Comparison of ENCODE assay signal across 25 mouse cellular contexts in the genomic region with DNA sequence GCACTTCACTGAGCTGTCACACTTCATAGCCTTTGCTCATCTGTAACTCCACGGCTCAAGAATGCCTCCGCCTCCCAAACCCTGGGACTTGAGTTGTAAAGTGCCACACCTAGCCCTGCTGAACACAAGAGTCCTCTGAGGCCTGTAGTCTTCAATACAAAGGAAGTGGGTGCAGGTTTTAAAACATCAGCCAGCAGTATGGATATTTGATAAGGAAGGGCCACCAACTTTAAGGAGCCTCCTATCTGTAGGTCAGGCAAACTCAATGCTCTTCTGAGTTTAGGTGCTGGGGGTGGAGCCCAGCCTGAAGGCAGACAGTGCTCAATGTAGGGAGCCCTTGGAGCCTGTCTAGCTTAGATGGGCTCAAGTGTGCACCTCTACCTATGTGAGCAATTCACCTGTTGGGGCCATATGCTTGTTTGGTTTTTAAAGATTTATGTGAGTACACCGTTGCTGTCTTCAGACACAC. TPM values are rescaled to one million over a fixed set of nuclear protein-coding genes. Genes with fewer than 3 reads are reported as not detected.
A peak's percentile ranks its signal among the peaks of the same experiment; 100 is the strongest.
DNase-seq lines count a peak whose midpoint lies in the region; ATAC-seq and TF ChIP-seq lines count a peak whose summit lies in the region.
"Had no signal": no experiment of that assay in that cellular context is flagged by ENCODE, and none has a peak within 500 bp of the region (broad histone marks: within the 10 kb centered on the region; RNA-seq: fewer than 3 reads in every experiment).

No protein-coding gene starts in this region.

- no peak overlapping the region for H3K9ac ChIP-seq in heart, adult 2 months (ENCODE audit: low read depth, low read length)
- no peak overlapping the region for H3K9ac ChIP-seq in liver, embryonic 13.5 days
- H3K9ac ChIP-seq in intestine, postnatal 0 days (ENCODE audit: low read depth, low read length) = no peak overlapping the region
- H3K9ac ChIP-seq: embryonic facial prominence, embryonic 13.5 days; limb, embryonic 13.5 days; midbrain, embryonic 13.5 days had no signal

- intact Hi-C loops in heart, adult 2 months (cut with DNase I) = no loop called here

- no peak overlapping the region for H3K27ac ChIP-seq in heart, adult 2 months
- H3K27ac ChIP-seq in liver, embryonic 13.5 days = peak overlapping the region; percentile 30; the same call in 1 of the 2 replicates
- H3K27ac ChIP-seq in intestine, postnatal 0 days (ENCODE audit: low read depth, low read length) = peak overlapping the region; percentile 28; the same call in 1 of the 2 replicates
- H3K27ac ChIP-seq in heart, embryonic 10.5 days = no peak overlapping the region
- H3K27ac ChIP-seq: embryonic facial prominence, embryonic 13.5 days; forebrain, embryonic 10.5 days; gastrocnemius, adult 2 months; hindbrain, postnatal 0 days; limb, embryonic 13.5 days; macrophage; midbrain, embryonic 13.5 days had no signal

- TF ChIP-seq POLR2A in heart, adult 2 months (IDR thresholded peaks at IDR 0.05; ENCODE audit: insufficient read depth, low read depth, low read length) = no peak

- H3K4me1 ChIP-seq in heart, adult 2 months (ENCODE audit: control insufficient read depth, insufficient read depth, low read length) = peaks cover 12% of the 10 kb centered on the region
- peaks cover 66% of the 10 kb centered on the region for H3K4me1 ChIP-seq in liver, embryonic 13.5 days (replicated peaks)
- peaks cover 10% of the 10 kb centered on the region; the same call in 1 of the 2 replicates for H3K4me1 ChIP-seq in intestine, postnatal 0 days (replicated peaks; ENCODE audit: control insufficient read depth, insufficient read depth, low read length)
- H3K4me1 ChIP-seq in heart, embryonic 10.5 days = peaks cover 49% of the 10 kb centered on the region

- peak; percentile 83 for DNase-seq in heart, adult 11 months
- DNase-seq in heart, adult 2 months = no peak
- DNase-seq in liver, embryonic 13.5 days = no peak
- DNase-seq in liver = no peak
- no peak for DNase-seq in thymus, postnatal 36 days
- DNase-seq in heart, embryonic 10.5 days (ENCODE audit: low spot score) = no peak
- DNase-seq: adrenal gland, postnatal 10 days; cerebellum, adult 8-10 months; embryo, embryonic 11 days; gastrocnemius, adult 2 months; gastrocnemius, postnatal 36 days; heart, postnatal 14 days; kidney, adult 11 months; kidney, postnatal 14 days; layer of hippocampus, adult 9-11 months; lung, adult 18-20 months had no signal

- H3K27me3 ChIP-seq in heart, adult 2 months (ENCODE audit: control insufficient read depth, insufficient read depth, low read length) = no peaks in the 10 kb centered on the region
- H3K27me3 ChIP-seq in liver, embryonic 13.5 days = no peaks in the 10 kb centered on the region
- H3K27me3 ChIP-seq in intestine, postnatal 0 days (replicated peaks; ENCODE audit: control insufficient read depth, insufficient read depth, low read length) = no peaks in the 10 kb centered on the region
- H3K27me3 ChIP-seq in heart, embryonic 10.5 days (ENCODE audit: insufficient read depth, poor library complexity, severe bottlenecking) = no peaks in the 10 kb centered on the region
- H3K27me3 ChIP-seq: embryonic facial prominence, embryonic 13.5 days; limb, embryonic 13.5 days; midbrain, embryonic 13.5 days had no signal

- no peak overlapping the region for H3K4me3 ChIP-seq in heart, adult 2 months
- H3K4me3 ChIP-seq in liver, embryonic 13.5 days (replicated peaks) = no peak overlapping the region
- no peak overlapping the region for H3K4me3 ChIP-seq in intestine, postnatal 0 days (ENCODE audit: low read depth, low read length)
- no peak overlapping the region for H3K4me3 ChIP-seq in heart, embryonic 10.5 days
- H3K4me3 ChIP-seq: embryonic facial prominence, embryonic 13.5 days; forebrain, embryonic 10.5 days; gastrocnemius, adult 2 months; limb, embryonic 13.5 days; midbrain, embryonic 13.5 days had no signal

- WGBS in heart, adult 2 months = 85% methylated on average over 3 of the region's 3 CpGs
- 65% methylated on average over 3 of the region's 3 CpGs for WGBS in liver, embryonic 13.5 days (ENCODE audit: insufficient replicate concordance)
- WGBS in intestine, postnatal 0 days = 61% methylated on average over 3 of the region's 3 CpGs
- 85% methylated on average over 3 of the region's 3 CpGs for WGBS in heart, embryonic 10.5 days

- H3K79me2 ChIP-seq in heart, adult 2 months (replicated peaks; ENCODE audit: control insufficient read depth, insufficient read depth, low read length) = 0 out of 2 replicates have a peak, but pooled peaks cover 3% of the 10 kb centered on the region

- H3K4me2 ChIP-seq in liver, embryonic 13.5 days = no peak overlapping the region
- no peak overlapping the region for H3K4me2 ChIP-seq in intestine, postnatal 0 days (replicated peaks; ENCODE audit: low read depth)
- H3K4me2 ChIP-seq: embryonic facial prominence, embryonic 13.5 days; limb, embryonic 13.5 days; midbrain, embryonic 13.5 days had no signal

- no peak for ATAC-seq in liver, embryonic 13.5 days (ENCODE audit: low read depth)
- no peak for ATAC-seq in intestine, postnatal 0 days
- ATAC-seq: forebrain, embryonic 16.5 days; hindbrain, postnatal 0 days; lung, postnatal 0 days; midbrain, embryonic 13.5 days had no signal

- TF ChIP-seq EP300 in heart, adult 2 months (IDR thresholded peaks at IDR 0.05; ENCODE audit: insufficient read depth, low read depth, low read length) = no peak

- no peaks in the 10 kb centered on the region for H3K9me3 ChIP-seq in liver, embryonic 13.5 days (replicated peaks)
- no peaks in the 10 kb centered on the region for H3K9me3 ChIP-seq in intestine, postnatal 0 days (ENCODE audit: control insufficient read depth)
- H3K9me3 ChIP-seq in heart, embryonic 10.5 days = no peaks in the 10 kb centered on the region
- H3K9me3 ChIP-seq: embryonic facial prominence, embryonic 13.5 days; forebrain, embryonic 10.5 days; limb, embryonic 13.5 days; midbrain, embryonic 13.5 days had no signal

- TF ChIP-seq CTCF in heart, adult 2 months (IDR thresholded peaks at IDR 0.05) = no peak
- no peak for TF ChIP-seq CTCF in intestine, postnatal 0 days (IDR thresholded peaks at IDR 0.05; ENCODE audit: low read depth)

- peaks cover 5% of the 10 kb centered on the region; the same call in 1 of the 2 replicates for H3K36me3 ChIP-seq in heart, adult 2 months (ENCODE audit: control insufficient read depth, insufficient read depth, low read length)
- H3K36me3 ChIP-seq in liver, embryonic 13.5 days = peaks cover 39% of the 10 kb centered on the region
- peaks cover 30% of the 10 kb centered on the region for H3K36me3 ChIP-seq in intestine, postnatal 0 days (ENCODE audit: control insufficient read depth, insufficient read depth)
- peaks cover 46% of the 10 kb centered on the region for H3K36me3 ChIP-seq in heart, embryonic 10.5 days

RNA-seq across cellular contexts. Expression of gene Rps16, which starts 3.7 kb away (rescaled TPM):
- total RNA-seq in heart, adult 2 months (2021) = 100 to 1,000 TPM; 496 to 556 TPM
- 312 and 411 TPM in 2 replicates for polyA plus RNA-seq in heart, adult 2 months (2012; rRNA removed)
- 937 and 964 TPM in 2 replicates for polyA plus RNA-seq in liver, embryonic 13.5 days (2015; fragmentation: Nextera tagmentation; extraction: Ambion mirVana)
- 695 and 702 TPM in 2 replicates for polyA plus RNA-seq in intestine, postnatal 0 days (2015; fragmentation: Nextera tagmentation; extraction: Ambion mirVana)
- polyA plus RNA-seq in heart, embryonic 10.5 days (2016; fragmentation: Nextera tagmentation; extraction: Ambion mirVana) = 726 and 844 TPM in 2 replicates

RNA-seq across cellular contexts. Expression of gene Supt5, which starts 15.6 kb away (rescaled TPM):
- 10 to 100 TPM; 52.5 to 59.9 TPM for total RNA-seq in heart, adult 2 months (2021)
- polyA plus RNA-seq in heart, adult 2 months (2012; rRNA removed) = 64.3 and 72.4 TPM in 2 replicates
- polyA plus RNA-seq in liver, embryonic 13.5 days (2015; fragmentation: Nextera tagmentation; extraction: Ambion mirVana) = 35.2 and 42.8 TPM in 2 replicates
- 32.5 and 34.6 TPM in 2 replicates for polyA plus RNA-seq in intestine, postnatal 0 days (2015; fragmentation: Nextera tagmentation; extraction: Ambion mirVana)
- polyA plus RNA-seq in heart, embryonic 10.5 days (2016; fragmentation: Nextera tagmentation; extraction: Ambion mirVana) = 88.5 and 90.7 TPM in 2 replicates

RNA-seq across cellular contexts. Expression of gene Plekhg2, which starts 18.3 kb away (rescaled TPM):
- 10 to 100 TPM; 10.4 to 14.3 TPM for total RNA-seq in heart, adult 2 months (2021)
- 15.9 and 16.3 TPM in 2 replicates for polyA plus RNA-seq in heart, adult 2 months (2012; rRNA removed)
- polyA plus RNA-seq in liver, embryonic 13.5 days (2015; fragmentation: Nextera tagmentation; extraction: Ambion mirVana) = 4.9 and 5.0 TPM in 2 replicates
- 10.6 and 11.9 TPM in 2 replicates for polyA plus RNA-seq in intestine, postnatal 0 days (2015; fragmentation: Nextera tagmentation; extraction: Ambion mirVana)
- 68.3 and 75.1 TPM in 2 replicates for polyA plus RNA-seq in heart, embryonic 10.5 days (2016; fragmentation: Nextera tagmentation; extraction: Ambion mirVana)

RNA-seq across cellular contexts. Expression of gene Zfp36, which starts 25.9 kb away (rescaled TPM):
- total RNA-seq in heart, adult 2 months (2021) = 10 to 100 TPM; 19.4 to 26.3 TPM
- polyA plus RNA-seq in heart, adult 2 months (2012; rRNA removed) = 26.1 and 28.2 TPM in 2 replicates
- 4.7 and 6.3 TPM in 2 replicates for polyA plus RNA-seq in liver, embryonic 13.5 days (2015; fragmentation: Nextera tagmentation; extraction: Ambion mirVana)
- polyA plus RNA-seq in intestine, postnatal 0 days (2015; fragmentation: Nextera tagmentation; extraction: Ambion mirVana) = 57.3 and 61.5 TPM in 2 replicates
- 13.7 and 15.1 TPM in 2 replicates for polyA plus RNA-seq in heart, embryonic 10.5 days (2016; fragmentation: Nextera tagmentation; extraction: Ambion mirVana)

RNA-seq across cellular contexts. Expression of gene Med29, which starts 38.4 kb away (rescaled TPM):
- 10 to 100 TPM; 20.8 to 21.5 TPM for total RNA-seq in heart, adult 2 months (2021)
- polyA plus RNA-seq in heart, adult 2 months (2012; rRNA removed) = 48.8 and 50.4 TPM in 2 replicates
- 28.1 and 31.8 TPM in 2 replicates for polyA plus RNA-seq in liver, embryonic 13.5 days (2015; fragmentation: Nextera tagmentation; extraction: Ambion mirVana)
- polyA plus RNA-seq in intestine, postnatal 0 days (2015; fragmentation: Nextera tagmentation; extraction: Ambion mirVana) = 42.7 and 44.2 TPM in 2 replicates
- polyA plus RNA-seq in heart, embryonic 10.5 days (2016; fragmentation: Nextera tagmentation; extraction: Ambion mirVana) = 58.8 and 62.0 TPM in 2 replicates

Comparison
In these comparisons a context has a peak if more than half of its experiments do, and no peak if none do; other contexts are left out.
1. H3K27ac ChIP-seq: peak in liver, embryonic 13.5 days (single experiment) and intestine, postnatal 0 days (single experiment); none in heart, adult 2 months (single experiment) and heart, embryonic 10.5 days (single experiment).